Mouse (Mus musculus): ENCODE results near the gene Abca2.

- TF ChIP-seq CTCF (IDR thresholded peaks at IDR 0.05; ENCODE audit: low read depth, low read length) (no peak), POLR2A (IDR thresholded peaks at IDR 0.05; ENCODE audit: extremely low read depth, insufficient read depth, low read length) (no peak)
Measured at GRCm38 (mm10) chr2:25442682-25443081, 14.2 kb downstream of the Abca2 start.
